Mouse (Mus musculus): ENCODE measurements around the gene Rnf224. TPM values are rescaled to one million over a fixed set of nuclear protein-coding genes. Genes with fewer than 3 reads are reported as not detected.

The Rnf224 gene
- total RNA-seq, 2 experiments from 2014 or later, result not detected

GRCm38 (mm10) chr2:25233421-25233820 is 3.2 kb downstream of the Rnf224 start:
- no peak overlapping the region for H3K27ac ChIP-seq

GRCm38 (mm10) chr2:25231038-25231437 is 5.5 kb downstream of the Rnf224 start:
- no peak for TF ChIP-seq CTCF (IDR thresholded peaks at IDR 0.05)
- H3K27ac ChIP-seq, result no peak overlapping the region
- DNase-seq (ENCODE audit: extremely low spot score in 1 of 2, low spot score in 2 of 2), result no peak
- intact Hi-C loops (cut with DNase I), result no loop called here
- H3K4me3 ChIP-seq, result no peak overlapping the region

More at GRCm38 (mm10) chr2:25233421-25233820, 3.2 kb downstream of the Rnf224 start:
- no peak for DNase-seq (ENCODE audit: extremely low spot score in 1 of 2, low spot score in 2 of 2)
- no peak for TF ChIP-seq CTCF (IDR thresholded peaks at IDR 0.05)
- intact Hi-C loops (cut with DNase I), result no loop called here
- no peak overlapping the region for H3K4me3 ChIP-seq

- Histone ChIP-seq H3K4me3 (no peak overlapping the region), H3K27ac (no peak overlapping the region)
- intact Hi-C loops (cut with DNase I), result no loop called here
- no peak for TF ChIP-seq CTCF (IDR thresholded peaks at IDR 0.05)
- no peak for DNase-seq (ENCODE audit: extremely low spot score in 1 of 2, low spot score in 2 of 2)
Observed at GRCm38 (mm10) chr2:25230581-25230980, 6.0 kb downstream of the Rnf224 start.

- Histone ChIP-seq H3K27ac (no peak overlapping the region), H3K4me3 (no peak overlapping the region)
- intact Hi-C loops (cut with DNase I), result loop anchor here (2.0 kb wide), 3 partner anchors 23 to 37 kb away; partner anchors contain the start of gene Tprn
- no peak for DNase-seq (ENCODE audit: extremely low spot score in 1 of 2, low spot score in 2 of 2)
- TF ChIP-seq CTCF (IDR thresholded peaks at IDR 0.05), result no peak
Observed at GRCm38 (mm10) chr2:25229582-25229981, 7.0 kb downstream of the Rnf224 start.

- Histone ChIP-seq H3K4me3 (no peak overlapping the region; the same call in 1 of the 2 replicates), H3K27ac (peak overlapping the region; percentile 82)
- intact Hi-C loops (cut with DNase I), result loop anchor here (2.0 kb wide), 3 partner anchors 24 to 36 kb away; partner anchors contain the start of gene Tprn
- no peak for DNase-seq (ENCODE audit: extremely low spot score in 1 of 2, low spot score in 2 of 2)
- no peak for TF ChIP-seq CTCF (IDR thresholded peaks at IDR 0.05)
Observed at GRCm38 (mm10) chr2:25228995-25229530, 7.5 kb downstream of the Rnf224 start.

- peak; percentile 77 to 82 for DNase-seq (ENCODE audit: extremely low spot score in 1 of 2, low spot score in 2 of 2)
Observed at GRCm38 (mm10) chr2:25228431-25228889, 8.1 kb downstream of the Rnf224 start.

GRCm38 (mm10) chr2:25227406-25227805 is 9.2 kb downstream of the Rnf224 start:
- no peak for DNase-seq (ENCODE audit: extremely low spot score in 1 of 2, low spot score in 2 of 2)
- Histone ChIP-seq H3K4me3 (no peak overlapping the region), H3K27ac (peak overlapping the region; percentile 73)
- TF ChIP-seq CTCF (IDR thresholded peaks at IDR 0.05), result no peak
- intact Hi-C loops (cut with DNase I), result no loop called here

More at GRCm38 (mm10) chr2:25228431-25228889, 8.1 kb downstream of the Rnf224 start:
- Histone ChIP-seq H3K4me3 (peak overlapping the region; percentile 32), H3K27ac (peak overlapping the region; percentile 82)
- peak; percentile 73 for TF ChIP-seq CTCF (IDR thresholded peaks at IDR 0.05)
- intact Hi-C loops (cut with DNase I), result loop anchor here (2.0 kb wide), 3 partner anchors 24 to 36 kb away; partner anchors contain the start of gene Tprn

- no peak for TF ChIP-seq CTCF (IDR thresholded peaks at IDR 0.05)
- Histone ChIP-seq H3K4me3 (no peak overlapping the region), H3K27ac (peak overlapping the region; percentile 73)
- intact Hi-C loops (cut with DNase I), result no loop called here
- DNase-seq (ENCODE audit: extremely low spot score in 1 of 2, low spot score in 2 of 2), result peak in 1 of 2 experiments; percentile 51
Observed at GRCm38 (mm10) chr2:25226864-25227263, 9.7 kb downstream of the Rnf224 start.

- no peak for DNase-seq (ENCODE audit: extremely low spot score in 1 of 2, low spot score in 2 of 2)
- Histone ChIP-seq H3K4me3 (no peak overlapping the region), H3K27ac (peak overlapping the region; percentile 87)
- TF ChIP-seq CTCF (IDR thresholded peaks at IDR 0.05), result no peak
- intact Hi-C loops (cut with DNase I), result loop anchor here (2.0 kb wide), 1 partner anchor 15 kb away; the partner anchor contains the start of gene Nelfb
Observed at GRCm38 (mm10) chr2:25225811-25226379, 10.7 kb downstream of the Rnf224 start.

- no peak; the same call in none of the 2 replicates for TF ChIP-seq CTCF (IDR thresholded peaks at IDR 0.05)
- intact Hi-C loops (cut with DNase I), result loop anchor here (2.0 kb wide), 1 partner anchor 14 kb away; the partner anchor contains the start of gene Nelfb
- Histone ChIP-seq H3K4me3 (peak overlapping the region; percentile 54), H3K27ac (peak overlapping the region; percentile 87)
- peak; percentile 96 to 98 for DNase-seq (ENCODE audit: extremely low spot score in 1 of 2, low spot score in 2 of 2)
Observed at GRCm38 (mm10) chr2:25224766-25225752, 11.5 kb downstream of the Rnf224 start.

- H3K4me3 ChIP-seq, result peak within 1 kb of the TSS; percentile 93
- intact Hi-C loops (cut with DNase I), result loop anchor here (2.0 kb wide), 1 partner anchor 14 kb away; the partner anchor contains the start of gene Nelfb
- H3K27ac ChIP-seq, result peak within 1 kb of the TSS; percentile 96
- TF ChIP-seq CTCF (IDR thresholded peaks at IDR 0.05), result peak; percentile 13; the same call in 1 of the 2 replicates
- DNase-seq (ENCODE audit: extremely low spot score in 1 of 2, low spot score in 2 of 2), result no peak
Observed at GRCm38 (mm10) chr2:25224492-25224765, 12.2 kb downstream of the Rnf224 start, which contains the start of gene Tubb4b. Gene Tubb4b (minus strand): TSS chr2:25224702.
